16 mouse cellular contexts compared by ENCODE assay signal in the genomic region with DNA sequence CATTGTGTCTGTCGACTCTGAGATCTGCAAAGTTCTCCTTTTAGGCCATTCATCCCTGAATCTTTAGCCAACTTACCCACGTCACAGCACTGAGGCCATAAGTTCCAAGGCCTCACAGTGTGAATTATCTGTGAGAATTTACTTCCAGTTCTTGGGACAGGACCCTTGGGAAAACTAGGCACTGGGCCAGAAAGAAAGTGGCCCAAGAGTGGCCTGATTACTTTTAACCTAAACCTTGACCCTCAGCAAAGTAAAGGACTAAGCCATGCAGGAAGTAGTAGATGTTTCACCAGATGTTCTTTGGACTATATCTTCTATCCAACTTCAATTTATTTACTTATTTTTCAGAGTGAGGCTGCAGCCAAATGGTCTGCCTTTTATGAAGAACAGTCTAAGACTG. TPM values are rescaled to one million over a fixed set of nuclear protein-coding genes. Genes with fewer than 3 reads are reported as not detected.
A peak's percentile ranks its signal among the peaks of the same experiment; 100 is the strongest.
DNase-seq lines count a peak whose midpoint lies in the region; ATAC-seq and TF ChIP-seq lines count a peak whose summit lies in the region.
"Had no signal": no experiment of that assay in that cellular context is flagged by ENCODE, and none has a peak within 500 bp of the region (broad histone marks: within the 10 kb centered on the region; RNA-seq: fewer than 3 reads in every experiment).

No protein-coding gene starts in this region.

- TF ChIP-seq CTCF in gastrocnemius, adult 2 months (IDR thresholded peaks at IDR 0.05): no peak
- TF ChIP-seq CTCF in lung, adult 2 months (IDR thresholded peaks at IDR 0.05; ENCODE audit: insufficient read depth, low read length): no peak
- TF ChIP-seq CTCF in kidney, postnatal 0 days (IDR thresholded peaks at IDR 0.05; ENCODE audit: low read depth): no peak
- TF ChIP-seq CTCF in small intestine, adult 2 months (IDR thresholded peaks at IDR 0.05; ENCODE audit: extremely low read depth, insufficient read length, insufficient replicate concordance, low read depth, low read length): no peak

- peak; percentile 17 for DNase-seq in gastrocnemius, adult 2 months
- no peak for DNase-seq in gastrocnemius, postnatal 4 days (ENCODE audit: low spot score in 2 of 2)
- no peak for DNase-seq in lung, adult 2 months
- DNase-seq in kidney, postnatal 0 days (ENCODE audit: low spot score): peak; percentile 59
- DNase-seq: cerebellum, adult 11-12 months; left cerebral cortex, postnatal 4 days; right cerebral cortex, postnatal 14 days; thymus, adult 18-20 months had no signal

- no peak overlapping the region for H3K4me2 ChIP-seq in lung, embryonic 15.5 days
- H3K4me2 ChIP-seq in kidney, postnatal 0 days (ENCODE audit: low read length): no peak overlapping the region
- no peak overlapping the region for H3K4me2 ChIP-seq in neural tube, embryonic 15.5 days
- H3K4me2 ChIP-seq in forebrain, embryonic 12.5 days: no peak overlapping the region
- H3K4me2 ChIP-seq: embryonic facial prominence, embryonic 15.5 days; liver, embryonic 11.5 days; midbrain, embryonic 15.5 days had no signal

- intact Hi-C loops in gastrocnemius, adult 2 months (cut with DNase I): no loop called here

- H3K9me3 ChIP-seq in lung, embryonic 15.5 days: no peaks in the 10 kb centered on the region
- no peaks in the 10 kb centered on the region for H3K9me3 ChIP-seq in kidney, postnatal 0 days (replicated peaks; ENCODE audit: low read length)
- no peaks in the 10 kb centered on the region for H3K9me3 ChIP-seq in neural tube, embryonic 15.5 days (replicated peaks)
- no peaks in the 10 kb centered on the region for H3K9me3 ChIP-seq in forebrain, embryonic 12.5 days
- H3K9me3 ChIP-seq: embryonic facial prominence, embryonic 15.5 days; midbrain, embryonic 15.5 days had no signal

- peak; percentile 49; the same call in 1 of the 2 replicates for ATAC-seq in lung, embryonic 15.5 days (ENCODE audit: borderline replicate concordance, extremely low read depth, low FRiP score, low TSS enrichment)
- peak; percentile 49 for ATAC-seq in kidney, postnatal 0 days (replicated peaks; ENCODE audit: low FRiP score, low read depth)
- ATAC-seq in neural tube, embryonic 15.5 days (ENCODE audit: low FRiP score): no peak
- no peak for ATAC-seq in forebrain, embryonic 12.5 days (ENCODE audit: low FRiP score)
- ATAC-seq: midbrain, embryonic 15.5 days had no signal

- no peak overlapping the region for H3K27ac ChIP-seq in gastrocnemius, adult 2 months
- H3K27ac ChIP-seq in lung, embryonic 15.5 days: 0 out of 2 replicates have a peak overlapping the region, but pooled peaks have one; percentile 15
- H3K27ac ChIP-seq in kidney, postnatal 0 days: peak overlapping the region; percentile 36
- peak overlapping the region; percentile 49; the same call in 1 of the 2 replicates for H3K27ac ChIP-seq in small intestine, adult 2 months (ENCODE audit: insufficient read depth, low read depth, low read length)
- H3K27ac ChIP-seq in neural tube, embryonic 15.5 days (replicated peaks): no peak overlapping the region
- H3K27ac ChIP-seq in forebrain, embryonic 12.5 days: no peak overlapping the region
- H3K27ac ChIP-seq: embryonic facial prominence, embryonic 15.5 days; heart, adult 2 months; midbrain, embryonic 15.5 days had no signal

- no peaks in the 10 kb centered on the region for H3K27me3 ChIP-seq in lung, embryonic 15.5 days
- no peaks in the 10 kb centered on the region for H3K27me3 ChIP-seq in kidney, postnatal 0 days (ENCODE audit: insufficient read depth, low read length)
- no peaks in the 10 kb centered on the region for H3K27me3 ChIP-seq in small intestine, adult 2 months (ENCODE audit: control insufficient read depth, insufficient read depth, low read length)
- H3K27me3 ChIP-seq in neural tube, embryonic 15.5 days (replicated peaks): no peaks in the 10 kb centered on the region; the same call in 1 of the 2 replicates
- peaks cover 11% of the 10 kb centered on the region; the same call in 1 of the 2 replicates for H3K27me3 ChIP-seq in forebrain, embryonic 12.5 days
- H3K27me3 ChIP-seq: embryonic facial prominence, embryonic 15.5 days; midbrain, embryonic 15.5 days had no signal

- TF ChIP-seq POLR2A in lung, adult 2 months (IDR thresholded peaks at IDR 0.05; ENCODE audit: borderline replicate concordance, extremely low read depth, low read depth, low read length): no peak
- TF ChIP-seq POLR2A in small intestine, adult 2 months (IDR thresholded peaks at IDR 0.05; ENCODE audit: low read depth, low read length): no peak

- 36% methylated on average over 2 of the region's 2 CpGs for WGBS in lung, embryonic 15.5 days
- WGBS in lung, adult 2 months: 59% methylated on average over 2 of the region's 2 CpGs
- WGBS in kidney, postnatal 0 days: 49% methylated on average over 2 of the region's 2 CpGs
- WGBS in small intestine, adult 2 months: 43% methylated on average over 2 of the region's 2 CpGs
- WGBS in neural tube, embryonic 15.5 days: 40% methylated on average over 2 of the region's 2 CpGs
- 74% methylated on average over 2 of the region's 2 CpGs for WGBS in forebrain, embryonic 12.5 days

- H3K9ac ChIP-seq in lung, embryonic 15.5 days: no peak overlapping the region
- H3K9ac ChIP-seq in kidney, postnatal 0 days (ENCODE audit: low read depth, low read length): no peak overlapping the region
- H3K9ac ChIP-seq in neural tube, embryonic 15.5 days (replicated peaks): no peak overlapping the region
- no peak overlapping the region for H3K9ac ChIP-seq in forebrain, embryonic 12.5 days
- H3K9ac ChIP-seq: embryonic facial prominence, embryonic 15.5 days; midbrain, embryonic 15.5 days had no signal

- H3K4me1 ChIP-seq in lung, embryonic 15.5 days: no peaks in the 10 kb centered on the region
- H3K4me1 ChIP-seq in lung, adult 2 months (ENCODE audit: control insufficient read depth, insufficient read depth, low read length): no peaks in the 10 kb centered on the region
- H3K4me1 ChIP-seq in kidney, postnatal 0 days (replicated peaks; ENCODE audit: insufficient read depth, low read length): no peaks in the 10 kb centered on the region
- peaks cover 3% of the 10 kb centered on the region; the same call in 1 of the 2 replicates for H3K4me1 ChIP-seq in small intestine, adult 2 months (ENCODE audit: control insufficient read depth, insufficient read depth, insufficient read length, low read length)
- no peaks in the 10 kb centered on the region for H3K4me1 ChIP-seq in neural tube, embryonic 15.5 days
- H3K4me1 ChIP-seq in forebrain, embryonic 12.5 days: no peaks in the 10 kb centered on the region
- H3K4me1 ChIP-seq: embryonic facial prominence, embryonic 15.5 days; midbrain, embryonic 15.5 days had no signal

- no peaks in the 10 kb centered on the region for H3K36me3 ChIP-seq in lung, embryonic 15.5 days
- H3K36me3 ChIP-seq in kidney, postnatal 0 days (ENCODE audit: insufficient read depth, low read length): no peaks in the 10 kb centered on the region
- peaks cover 22% of the 10 kb centered on the region; the same call in 1 of the 2 replicates for H3K36me3 ChIP-seq in small intestine, adult 2 months (ENCODE audit: control insufficient read depth, insufficient read depth, low read length)
- H3K36me3 ChIP-seq in neural tube, embryonic 15.5 days: no peaks in the 10 kb centered on the region
- H3K36me3 ChIP-seq in forebrain, embryonic 12.5 days (replicated peaks): no peaks in the 10 kb centered on the region
- H3K36me3 ChIP-seq: embryonic facial prominence, embryonic 15.5 days; midbrain, embryonic 15.5 days had no signal

- no peak overlapping the region for H3K4me3 ChIP-seq in gastrocnemius, adult 2 months
- no peak overlapping the region for H3K4me3 ChIP-seq in lung, embryonic 15.5 days
- no peak overlapping the region for H3K4me3 ChIP-seq in lung, adult 2 months (replicated peaks; ENCODE audit: extremely low read depth, low read depth, low read length)
- H3K4me3 ChIP-seq in kidney, postnatal 0 days (replicated peaks; ENCODE audit: low read depth, low read length): no peak overlapping the region
- H3K4me3 ChIP-seq in small intestine, adult 2 months (ENCODE audit: low read depth, low read length): no peak overlapping the region
- no peak overlapping the region for H3K4me3 ChIP-seq in neural tube, embryonic 15.5 days (replicated peaks)
- no peak overlapping the region for H3K4me3 ChIP-seq in forebrain, embryonic 12.5 days (replicated peaks)
- H3K4me3 ChIP-seq: embryonic facial prominence, embryonic 15.5 days; heart, adult 2 months; midbrain, embryonic 15.5 days had no signal

RNA-seq across cellular contexts. Expression of a gene that starts 13.6 kb away (rescaled TPM):
- under 1 TPM; 0.54 to 0.59 TPM for total RNA-seq in gastrocnemius, adult 2 months (2021)
- total RNA-seq in gastrocnemius, postnatal 4 days (2021): under 1 TPM; 0.54 TPM
- polyA plus RNA-seq in lung, embryonic 15.5 days (2015; fragmentation: Nextera tagmentation; extraction: Ambion mirVana): 1.4 and 1.9 TPM in 2 replicates
- 1.9 and 3.3 TPM in 2 replicates for polyA plus RNA-seq in lung, adult 2 months (2012; rRNA removed)
- polyA plus RNA-seq in kidney, postnatal 0 days (2015; fragmentation: Nextera tagmentation; extraction: Ambion mirVana): 71.0 and 79.2 TPM in 2 replicates
- 16.8 and 82.4 TPM in 2 replicates for polyA plus RNA-seq in small intestine, adult 2 months (2012; rRNA removed)
- 0.10 and 3.2 TPM in 2 replicates for polyA plus RNA-seq in neural tube, embryonic 15.5 days (2015; fragmentation: Nextera tagmentation; extraction: Ambion mirVana)
- polyA plus RNA-seq in forebrain, embryonic 12.5 days (2016; fragmentation: Nextera tagmentation; extraction: Ambion mirVana): 0.08 and 0.22 TPM in 2 replicates
- polyA plus RNA-seq: liver, embryonic 11.5 days had no signal

Comparison
In these comparisons a context has a peak if more than half of its experiments do, and no peak if none do; other contexts are left out.
1. DNase-seq: peak in gastrocnemius, adult 2 months (single experiment) and kidney, postnatal 0 days (single experiment); none in gastrocnemius, postnatal 4 days (0 of 2) and lung, adult 2 months (single experiment).
2. H3K27ac ChIP-seq: peak in lung, embryonic 15.5 days (single experiment), kidney, postnatal 0 days (single experiment) and small intestine, adult 2 months (single experiment); none in gastrocnemius, adult 2 months (single experiment), neural tube, embryonic 15.5 days (single experiment) and forebrain, embryonic 12.5 days (single experiment).
3. ATAC-seq: peak in lung, embryonic 15.5 days (single experiment) and kidney, postnatal 0 days (single experiment); none in neural tube, embryonic 15.5 days (single experiment) and forebrain, embryonic 12.5 days (single experiment).